Mouse (Mus musculus) adipose tissue, adult 10 weeks (tissue): ENCODE measurements around the gene Ovol1. TPM values are rescaled to one million over a fixed set of nuclear protein-coding genes. Genes with fewer than 3 reads are reported as not detected.

ENCODE experiments used
- polyA plus RNA-seq: library from polyadenylated mRNA; stranded (reverse); fragments of 350-450 nt; fragmentation: Illumina TruSeq; extraction: RNeasy Lipid Tissue Mini Kit (QIAGEN cat#74804); gene quantifications from one replicate; pipeline ENCODE4 v1.2.3, GENCODE M21; 2014; ENCODE audit warnings: low read depth, low replicate concordance

Gene Ovol1
- 2.1 TPM for polyA plus RNA-seq

DNA sequence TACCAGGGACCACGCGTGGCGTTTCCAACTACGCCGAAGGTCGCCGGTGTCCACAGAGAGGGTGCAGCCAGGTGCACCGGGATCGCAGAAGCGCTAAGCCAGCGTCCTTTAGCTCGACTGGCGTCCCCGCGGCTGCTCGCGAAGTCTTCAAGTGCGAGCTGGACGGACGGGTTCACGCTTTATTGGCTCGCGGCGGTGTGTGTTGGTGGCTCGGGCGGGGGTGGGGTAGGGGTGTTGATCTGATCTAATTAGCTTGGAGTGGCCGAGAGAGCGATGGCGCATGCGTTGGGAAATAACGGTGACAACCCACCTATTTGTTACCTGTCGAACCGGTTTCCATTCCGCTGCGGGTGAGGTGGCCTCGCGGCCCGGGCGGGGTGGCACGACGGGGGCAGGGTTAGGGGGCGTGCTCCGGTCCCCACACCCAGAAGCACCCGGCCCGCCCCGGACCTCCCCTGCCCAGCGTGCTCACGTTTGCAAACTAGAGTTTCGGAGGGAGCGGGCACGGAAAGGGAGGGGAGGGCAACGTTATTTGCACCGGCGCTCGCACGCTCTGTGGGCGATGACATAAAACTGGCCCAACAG is at the start of gene Ovol1:
Gene Ovol1 (minus strand): TSS at position 190 of the 585 bp plus-strand sequence.

DNA sequence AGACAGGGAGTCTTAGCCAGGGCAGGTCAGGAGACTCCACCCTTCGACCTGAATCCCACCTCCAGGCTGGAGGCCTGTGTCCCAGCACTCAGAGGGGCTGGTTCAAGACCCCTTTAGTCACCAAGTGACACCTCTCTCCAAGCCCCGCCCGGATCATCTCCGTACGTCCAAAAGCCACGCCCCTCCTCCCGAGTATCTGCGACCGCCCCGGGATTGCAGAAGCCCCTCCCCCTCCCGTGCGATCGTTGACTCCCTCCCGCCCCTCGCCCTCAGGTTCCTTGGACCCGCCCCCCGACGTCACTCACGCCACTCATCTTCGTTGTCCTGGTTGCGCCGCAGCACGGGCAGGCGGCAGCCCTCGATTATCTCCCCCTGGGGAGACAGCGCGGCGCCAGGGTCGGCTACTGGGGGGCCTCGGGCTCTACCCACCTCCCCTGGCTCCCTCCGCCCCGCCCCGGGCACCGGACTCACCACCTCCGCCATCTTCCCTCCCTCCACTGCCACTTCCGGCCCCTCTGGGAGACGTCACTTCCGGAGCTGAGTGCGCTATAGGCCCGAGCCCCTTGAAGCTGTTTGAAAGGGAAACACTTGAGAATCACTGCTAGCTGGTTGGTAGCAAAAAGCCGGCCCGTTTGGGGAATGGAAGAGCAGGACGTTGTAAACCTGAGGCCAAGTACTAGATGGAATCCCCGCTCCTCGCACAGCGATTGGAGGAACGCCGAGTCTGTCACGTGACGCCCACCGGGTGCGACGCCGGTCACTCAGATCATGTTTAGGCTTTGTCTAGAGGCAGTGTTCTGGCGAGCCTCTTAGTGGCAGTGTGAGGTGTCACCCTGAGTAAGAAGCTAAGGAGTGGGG is 49.3 kb upstream of the Ovol1 start, which contains the start of gene Kat5:
Gene Kat5 (minus strand): TSS at position 691 of the 858 bp plus-strand sequence.

DNA sequence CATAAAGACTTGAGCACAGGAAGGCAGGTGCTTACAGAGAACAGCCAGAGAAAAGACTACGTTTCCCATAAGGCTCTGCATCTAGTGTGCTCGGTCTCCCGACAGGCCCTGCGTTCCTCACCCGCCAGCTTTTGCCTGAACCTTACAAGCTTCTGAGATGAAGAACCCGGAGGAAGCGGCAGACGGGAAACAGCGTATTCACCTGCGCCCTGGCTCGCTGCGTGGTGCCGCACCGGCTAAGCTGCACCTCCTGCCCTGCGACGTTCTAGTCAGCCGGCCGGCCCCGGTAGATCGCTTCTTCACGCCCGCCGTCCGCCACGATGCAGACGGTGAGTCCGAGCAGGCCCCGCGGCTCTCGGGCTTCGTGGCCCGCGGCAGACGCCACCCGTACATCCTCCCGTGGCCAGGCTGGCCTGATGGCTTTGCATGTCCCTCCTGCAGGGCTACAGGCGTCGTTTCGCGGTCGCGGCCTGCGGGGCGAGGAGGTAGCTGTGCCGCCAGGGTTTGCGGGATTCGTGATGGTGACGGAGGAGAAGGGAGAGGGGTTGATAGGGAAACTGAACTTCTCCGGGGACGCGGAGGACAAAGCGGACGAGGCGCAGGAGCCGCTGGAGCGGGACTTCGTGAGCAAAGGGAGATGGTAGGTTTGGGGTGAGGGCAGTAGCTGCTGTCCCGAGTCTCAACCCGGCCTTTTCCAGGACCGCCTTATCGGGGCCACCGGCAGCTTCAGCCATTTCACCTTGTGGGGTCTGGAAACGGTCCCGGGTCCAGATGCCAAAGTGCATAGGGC is 41.5 kb upstream of the Ovol1 start, which contains the start of gene Rnaseh2c:
Gene Rnaseh2c (plus strand): TSS at position 122 of the 790 bp plus-strand sequence.

DNA sequence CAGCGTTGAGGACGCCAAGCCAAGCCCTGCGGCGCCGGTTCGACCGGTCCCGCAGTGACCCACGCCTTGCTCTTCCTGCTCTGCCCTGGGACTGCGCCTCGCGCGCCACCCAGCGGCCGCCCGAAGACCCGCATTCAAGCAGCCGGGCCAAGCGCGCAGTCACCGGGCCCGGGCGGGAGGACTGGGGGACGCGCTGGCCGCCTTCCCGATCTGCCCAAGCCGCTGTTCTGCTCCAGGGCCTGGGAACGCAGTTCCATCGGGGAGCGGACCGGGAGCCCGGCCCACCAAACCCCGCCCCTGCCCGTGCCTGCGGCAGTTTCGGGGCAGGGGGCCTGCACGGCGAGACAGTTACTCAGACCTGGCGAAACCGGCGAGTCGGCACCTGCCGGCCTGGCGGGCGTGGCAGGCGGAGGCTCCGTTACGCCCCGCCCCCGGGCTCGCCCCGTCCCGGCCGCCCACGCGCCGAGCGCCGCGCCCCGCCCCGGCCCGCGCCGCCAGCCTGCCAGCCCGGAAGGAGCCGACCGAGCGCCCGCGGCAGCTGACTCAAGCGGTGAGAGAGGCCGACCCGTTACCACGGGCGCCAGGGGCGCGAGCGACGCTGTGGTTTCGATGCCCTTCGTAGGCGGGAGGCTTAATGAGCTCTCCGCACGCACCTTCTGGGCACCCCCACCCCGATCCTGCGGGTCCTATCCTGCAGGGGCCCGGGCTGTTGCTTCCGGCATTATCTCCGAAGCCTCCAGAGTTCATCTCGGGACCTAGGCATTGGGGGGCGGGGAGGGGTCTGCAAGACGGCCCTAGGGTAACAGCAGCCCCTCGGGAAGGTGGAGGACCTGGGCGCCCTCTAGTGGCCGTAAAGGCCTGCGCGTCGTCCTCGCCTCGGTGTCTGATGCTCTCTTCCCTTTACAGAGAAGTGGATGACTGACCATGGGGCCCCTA is 7.4 kb upstream of the Ovol1 start, which contains the start of gene Ap5b1:
Gene Ap5b1 (plus strand): TSS at position 492 of the 936 bp plus-strand sequence.

DNA sequence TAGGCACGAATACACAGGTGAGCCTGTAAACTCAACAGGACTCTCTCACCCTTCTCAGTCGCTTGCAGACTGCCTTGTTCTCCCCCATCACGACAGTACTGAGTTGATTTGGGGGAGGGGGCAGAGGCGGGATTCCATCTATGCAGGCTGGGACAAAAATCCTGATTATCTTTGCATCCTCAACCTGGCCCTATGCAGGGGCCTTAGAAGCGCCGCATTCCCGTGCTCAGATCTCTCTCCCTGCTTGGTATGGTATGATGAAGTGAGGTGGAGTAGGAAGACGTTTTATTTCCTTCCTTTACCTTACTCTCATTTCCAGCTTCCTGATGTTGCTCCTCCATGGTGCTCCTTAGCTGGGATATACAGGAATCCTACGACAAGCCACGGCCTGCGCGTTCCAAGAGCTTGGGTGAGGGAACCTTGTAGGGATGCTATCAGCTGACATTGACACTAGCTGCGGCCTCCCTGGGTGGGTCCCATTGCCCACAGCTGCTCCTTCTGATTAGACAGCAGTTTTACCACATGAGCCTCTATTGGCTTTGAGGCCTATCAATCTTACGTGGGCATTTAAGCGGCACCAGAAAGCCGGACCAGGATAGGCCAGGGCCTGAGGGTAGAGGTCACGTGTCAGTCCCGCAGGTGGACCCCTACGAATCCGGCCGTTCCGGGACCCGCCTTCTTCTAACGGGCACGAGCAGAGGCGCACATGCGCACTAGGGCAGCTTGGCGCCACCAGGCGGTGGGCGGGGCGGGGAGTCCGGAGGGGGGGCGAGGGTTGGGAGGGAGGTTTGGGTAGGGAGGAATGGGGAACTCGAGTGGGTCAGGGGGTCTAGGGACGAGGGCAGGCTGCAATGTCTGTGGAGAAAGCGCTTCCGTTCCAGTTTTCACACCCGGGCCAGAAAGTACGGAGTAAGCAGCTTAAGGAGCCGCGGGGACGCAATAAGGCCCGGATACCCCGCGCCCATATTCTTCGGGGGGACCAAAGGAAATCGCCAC is 50.1 kb downstream of the Ovol1 start, which contains the start of gene Snx32:
Gene Snx32 (minus strand): TSS at position 508 of the 996 bp plus-strand sequence.

DNA sequence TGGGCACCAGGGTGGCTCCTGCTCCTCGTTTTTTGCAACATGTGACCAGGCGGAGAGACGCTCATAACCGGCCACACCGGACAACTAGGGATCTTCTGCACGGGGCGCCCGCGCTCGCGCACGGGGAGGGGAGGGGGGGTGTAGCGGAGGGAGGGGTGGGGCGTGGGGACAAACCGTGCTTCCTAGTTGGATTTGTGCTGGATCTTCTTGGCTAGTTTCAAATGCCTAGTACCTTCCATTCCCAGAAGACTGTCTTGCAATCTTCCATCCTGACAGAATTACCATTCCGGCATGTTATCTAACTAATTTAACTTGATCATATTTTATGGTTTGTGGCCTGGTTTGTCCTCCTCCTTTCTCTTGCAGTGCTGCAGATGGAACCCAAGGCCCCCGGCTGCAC is 56.8 kb downstream of the Ovol1 start, which contains the start of gene 1700020D05Rik:
Gene 1700020D05Rik (minus strand): TSS at position 101 of the 400 bp plus-strand sequence.

Other genes starting within 250 kb of the Ovol1 start
- gene Catsper1, start 224.9 kb downstream of the Ovol1 start, polyA plus RNA-seq, result 2.0 TPM
- 11.8 TPM for gene Cst6, start 211.1 kb downstream of the Ovol1 start, polyA plus RNA-seq
- 22.2 TPM for gene Eif1ad, start 193.9 kb downstream of the Ovol1 start, polyA plus RNA-seq
- gene Banf1, start 193.5 kb downstream of the Ovol1 start, polyA plus RNA-seq, result 85.8 TPM
- gene Sart1, start 171.9 kb downstream of the Ovol1 start, polyA plus RNA-seq, result 49.0 TPM
- gene Tsga10ip, start 158.1 kb downstream of the Ovol1 start, polyA plus RNA-seq, result 4.2 TPM
- gene Drap1, start 135.7 kb downstream of the Ovol1 start, polyA plus RNA-seq, result 252 TPM
- gene AI837181, start 135.5 kb downstream of the Ovol1 start, polyA plus RNA-seq, result 45.5 TPM
- gene Fosl1, start 113.1 kb downstream of the Ovol1 start, polyA plus RNA-seq, result 0.51 TPM
- 7.1 TPM for gene Ccdc85b, start 102.8 kb downstream of the Ovol1 start, polyA plus RNA-seq
- gene Fibp, start 100.0 kb downstream of the Ovol1 start, polyA plus RNA-seq, result 53.3 TPM
- gene Ctsw, start 92.1 kb downstream of the Ovol1 start, polyA plus RNA-seq, result 1.5 TPM
- gene Efemp2, start 86.7 kb downstream of the Ovol1 start, polyA plus RNA-seq, result 41.4 TPM
- gene Mus81, start 72.2 kb downstream of the Ovol1 start, polyA plus RNA-seq, result 45.1 TPM
- gene Cfl1, start 70.2 kb downstream of the Ovol1 start, polyA plus RNA-seq, result 533 TPM
- 6.2 TPM for gene 1700020D05Rik, start 56.9 kb downstream of the Ovol1 start, polyA plus RNA-seq
- gene Snx32, start 50.1 kb downstream of the Ovol1 start, polyA plus RNA-seq, result 18.9 TPM
- gene Ap5b1, start 7.4 kb upstream of the Ovol1 start, polyA plus RNA-seq, result 5.9 TPM
- gene Rnaseh2c, start 41.2 kb upstream of the Ovol1 start, polyA plus RNA-seq, result 47.8 TPM
- gene Kat5, start 49.6 kb upstream of the Ovol1 start, polyA plus RNA-seq, result 43.1 TPM
- 47.9 TPM for gene Rela, start 76.8 kb upstream of the Ovol1 start, polyA plus RNA-seq
- gene Sipa1, start 103.1 kb upstream of the Ovol1 start, polyA plus RNA-seq, result 23.3 TPM
- gene Map3k11, start 128.1 kb upstream of the Ovol1 start, polyA plus RNA-seq, result 28.7 TPM
- gene Pcnx3, start 128.3 kb upstream of the Ovol1 start, polyA plus RNA-seq, result 48.3 TPM
- gene Kcnk7, start 143.7 kb upstream of the Ovol1 start, polyA plus RNA-seq, result 0.48 TPM
- 30.6 TPM for gene Ehbp1l1, start 165.7 kb upstream of the Ovol1 start, polyA plus RNA-seq
- 47.1 TPM for gene Fam89b, start 169.0 kb upstream of the Ovol1 start, polyA plus RNA-seq
- gene Ltbp3, start 180.3 kb upstream of the Ovol1 start, polyA plus RNA-seq, result 196 TPM
- gene Scyl1, start 210.8 kb upstream of the Ovol1 start, polyA plus RNA-seq, result 96.2 TPM